Mouse (Mus musculus) stomach, postnatal 0 days (tissue): ENCODE data around the gene Gm3409. TPM values are rescaled to one million over a fixed set of nuclear protein-coding genes. Genes with fewer than 3 reads are reported as not detected.
"Not testable (repeated sequence)": the region's sequence is repeated elsewhere in the genome, so short reads cannot be mapped to it uniquely, and the experiment has no call there.

Experiments
- ATAC-seq: fragments of 200-750 bp; cut with Nextera tagmentation; 2 replicates; pipeline ENCODE4 v1.8.0; 2017; ENCODE audit not compliant: low FRiP score, low TSS enrichment
- DNase-seq: peaks from one replicate; pipeline ENCODE4 v3.0.0-alpha.2; 2016; ENCODE audit warnings: low spot score
- H3K27ac ChIP-seq: fragments of 300-500 bp; sonication (generic); replicated peaks from 2 replicates; pipeline ENCODE4 v1.5.1; 2014; ENCODE audit warnings: mild to moderate bottlenecking, control low read depth
- H3K27me3 ChIP-seq: fragments of 300-500 bp; sonication (generic); 2 replicates; pipeline ENCODE4 v1.6.1; 2014; ENCODE audit warnings: low read length; ENCODE audit not compliant: control insufficient read depth, insufficient read depth
- H3K36me3 ChIP-seq: fragments of 300-500 bp; sonication (generic); 2 replicates; pipeline ENCODE4 v1.6.1; 2014; ENCODE audit warnings: low read length, mixed read lengths; ENCODE audit not compliant: control insufficient read depth, insufficient read depth
- H3K4me1 ChIP-seq: fragments of 300-500 bp; sonication (generic); replicated peaks from 2 replicates; pipeline ENCODE4 v1.6.1; 2014; ENCODE audit warnings: antibody characterized with exemption; ENCODE audit not compliant: control insufficient read depth, insufficient read depth
- H3K4me2 ChIP-seq: fragments of 300-500 bp; sonication (generic); replicated peaks from 2 replicates; pipeline ENCODE4 v1.6.1; 2014; ENCODE audit warnings: low read depth, mild to moderate bottlenecking, control low read depth, moderate library complexity
- H3K4me3 ChIP-seq: fragments of 300-500 bp; sonication (generic); 2 replicates; pipeline ENCODE4 v1.5.1; 2014; ENCODE audit warnings: low read depth, low read length, control low read depth
- H3K9ac ChIP-seq: fragments of 300-500 bp; sonication (generic); 2 replicates; pipeline ENCODE4 v1.6.1; 2014; ENCODE audit warnings: mild to moderate bottlenecking, low read length, control low read depth, mixed read lengths
- H3K9me3 ChIP-seq: fragments of 300-500 bp; sonication (generic); 2 replicates; pipeline ENCODE4 v1.6.1; 2016; ENCODE audit warnings: low read length; ENCODE audit not compliant: control insufficient read depth
- CTCF ChIP-seq: IDR thresholded peaks from 2 replicates; pipeline ENCODE4 v1.5.1; 2016; ENCODE audit warnings: antibody characterized with exemption, low read depth, mild to moderate bottlenecking, moderate library complexity
- EP300 ChIP-seq: optimal IDR thresholded peaks from 2 replicates; pipeline ENCODE3; 2016; ENCODE audit warnings: antibody characterized with exemption
- WGBS: fragments of 180-500 bp; shearing (Covaris S2); extraction: QIAGEN DNeasy Blood & Tissue Kit; methylation state at CpG from one replicate; pipeline ENCODE4 v1.1.7; 2014; 5-methylcytosine and 5-hydroxymethylcytosine counted together
- polyA plus RNA-seq: library from polyadenylated mRNA; unstranded; fragments of >200 nt; fragmentation: Nextera tagmentation; extraction: Ambion mirVana; gene quantifications from 2 replicates; pipeline ENCODE4 v1.2.1, GENCODE M21; 2015

The Gm3409 gene
- polyA plus RNA-seq, 1 experiment from 2014 or later, result not detected

- Histone ChIP-seq H3K27me3 (no peaks in the 10 kb centered on the region), H3K4me2 (no peak overlapping the region), H3K4me1 (no peaks in the 10 kb centered on the region), H3K36me3 (no peaks in the 10 kb centered on the region), H3K9me3 (no peaks in the 10 kb centered on the region), H3K27ac (no peak overlapping the region), H3K4me3 (no peak overlapping the region), H3K9ac (no peak overlapping the region)
- 73% methylated on average over 1 of the region's 1 CpGs for WGBS
- ATAC-seq (no peak), DNase-seq (no peak)
- TF ChIP-seq CTCF, result no peak
- no peak for TF ChIP-seq EP300
Observed at GRCm38 (mm10) chr5:146564259-146564658, 26.8 kb downstream of the Gm3409 start.

GRCm38 (mm10) chr5:146567054-146567453 is 29.6 kb downstream of the Gm3409 start:
- 54% methylated on average over 4 of the region's 4 CpGs for WGBS
- H3K4me1 ChIP-seq, result no peaks in the 10 kb centered on the region
- ATAC-seq (no peak), DNase-seq (peak; percentile 23)
- no peak overlapping the region for H3K9ac ChIP-seq
- H3K4me2 ChIP-seq, result no peak overlapping the region
- no peak overlapping the region for H3K4me3 ChIP-seq
- no peaks in the 10 kb centered on the region for H3K9me3 ChIP-seq
- TF ChIP-seq CTCF (peak; percentile 44), EP300 (no peak)
- no peaks in the 10 kb centered on the region for H3K36me3 ChIP-seq
- no peak overlapping the region for H3K27ac ChIP-seq
- no peaks in the 10 kb centered on the region for H3K27me3 ChIP-seq

- not testable (repeated sequence) for H3K4me2 ChIP-seq, ATAC-seq, H3K9ac ChIP-seq, DNase-seq, H3K4me3 ChIP-seq, H3K9me3 ChIP-seq, H3K27ac ChIP-seq, H3K27me3 ChIP-seq, H3K36me3 ChIP-seq, H3K4me1 ChIP-seq
- WGBS, result 68% methylated on average over 6 of the region's 6 CpGs
Observed at GRCm38 (mm10) chr5:146570179-146570578, 32.7 kb downstream of the Gm3409 start.

- not testable (repeated sequence) for H3K27ac ChIP-seq, H3K4me2 ChIP-seq, H3K9ac ChIP-seq, ATAC-seq, H3K4me3 ChIP-seq, H3K27me3 ChIP-seq, DNase-seq, H3K9me3 ChIP-seq, H3K36me3 ChIP-seq, H3K4me1 ChIP-seq
- 64% methylated on average over 6 of the region's 6 CpGs for WGBS
Observed at GRCm38 (mm10) chr5:146571830-146572734, 34.6 kb downstream of the Gm3409 start.

- not testable (repeated sequence) for H3K4me2 ChIP-seq, H3K27ac ChIP-seq, H3K27me3 ChIP-seq, H3K4me1 ChIP-seq, H3K4me3 ChIP-seq, H3K9me3 ChIP-seq, DNase-seq, H3K36me3 ChIP-seq, ATAC-seq, H3K9ac ChIP-seq
- 90% methylated on average over 4 of the region's 4 CpGs for WGBS
Observed at GRCm38 (mm10) chr5:146572735-146573042, 35.2 kb downstream of the Gm3409 start.

- DNase-seq, result no peak
- no peaks in the 10 kb centered on the region for H3K36me3 ChIP-seq
- no peaks in the 10 kb centered on the region for H3K27me3 ChIP-seq
- no peak for TF ChIP-seq CTCF
- TF ChIP-seq EP300, result no peak
- no peak overlapping the region for H3K27ac ChIP-seq
- no peaks in the 10 kb centered on the region for H3K4me1 ChIP-seq
- no peak overlapping the region for H3K9ac ChIP-seq
- ATAC-seq, result no peak
- H3K9me3 ChIP-seq, result no peaks in the 10 kb centered on the region
- H3K4me3 ChIP-seq, result no peak overlapping the region
- WGBS, result 84% methylated on average over 3 of the region's 3 CpGs
- no peak overlapping the region for H3K4me2 ChIP-seq
Observed at GRCm38 (mm10) chr5:146576668-146577067, 39.2 kb downstream of the Gm3409 start.
